Mouse (Mus musculus) layer of hippocampus, postnatal 14 days (tissue): ENCODE measurements around the gene Fam50a. TPM values are rescaled to one million over a fixed set of nuclear protein-coding genes. Genes with fewer than 3 reads are reported as not detected.
"Not testable (repeated sequence)": the region's sequence is repeated elsewhere in the genome, so short reads cannot be mapped to it uniquely, and the experiment has no call there.

Experiments
- DNase-seq, 2 experiments: peaks; one replicate each; pipeline ENCODE4 v3.0.0; 2021 to 2022; ENCODE audit warnings: low spot score in 2 of 2, mixed read lengths in 1 of 2
- microRNA-seq, 2 experiments: library from miRNA; unstranded; fragments of <30 nt; microRNA quantifications; one replicate each; pipeline ENCODE4 v1.2.0; 2021
- total RNA-seq, 2 experiments: library from RNA; stranded (reverse); gene quantifications; 2 replicates each; pipeline ENCODE4 v1.2.3; 2021

The Fam50a gene
- total RNA-seq, 2 experiments from 2014 or later, result 36.5 to 44.4 TPM

- DNase-seq, result no peak
These were observed 16.4 kb downstream of the Fam50a start for GRCm38 (mm10) chrX:74329215-74329671.

GRCm38 (mm10) chrX:74330166-74330930 lies 17.5 kb downstream of the Fam50a start:
- no peak for DNase-seq

- DNase-seq, result no peak
These were observed 40.0 kb downstream of the Fam50a start for GRCm38 (mm10) chrX:74352645-74353466.

- peak; percentile 71 to 74 for DNase-seq
These were observed 40.6 kb downstream of the Fam50a start, which contains the start of gene Lage3 for GRCm38 (mm10) chrX:74353467-74353770. Gene Lage3 (minus strand): TSS chrX:74353618.

GRCm38 (mm10) chrX:74357069-74357468 lies 44.2 kb downstream of the Fam50a start:
- DNase-seq, result not testable (repeated sequence)

GRCm38 (mm10) chrX:74359171-74359570 lies 46.3 kb downstream of the Fam50a start:
- no peak for DNase-seq

GRCm38 (mm10) chrX:74367512-74367911 lies 54.7 kb downstream of the Fam50a start:
- DNase-seq, result no peak

GRCm38 (mm10) chrX:74368209-74368909 lies 55.5 kb downstream of the Fam50a start:
- peak; percentile 57 to 58 for DNase-seq

Small RNA genes within 50 kb of the gene (microRNA-seq; reads per million reads assigned to microRNA genes)
- gene Mir7091 (0 to 0.45 reads per million in 2 experiments), gene Mir7092 (0 to 0.28 reads per million in 2 experiments)

Other genes with a start within 250 kb of the Fam50a start
- gene Opn1mw, start 185.6 kb upstream of the Fam50a start, total RNA-seq, result not detected
- 10 to 100 TPM; 75.0 to 77.6 TPM for gene Mecp2, start 177.7 kb upstream of the Fam50a start, total RNA-seq
- not detected for gene Tex28, start 145.2 kb upstream of the Fam50a start, total RNA-seq
- not detected for gene Tktl1, start 135.8 kb upstream of the Fam50a start, total RNA-seq
- 100 to 1,000 TPM; 133 to 154 TPM for gene Flna, start 63.2 kb upstream of the Fam50a start, total RNA-seq
- gene Emd, start 58.3 kb upstream of the Fam50a start, total RNA-seq, result 10 to 100 TPM; 37.9 to 39.3 TPM
- 100 to 1,000 TPM; 156 to 173 TPM for gene Rpl10, start 42.2 kb upstream of the Fam50a start, total RNA-seq
- 10 to 100 TPM; 47.9 to 67.4 TPM for gene Taz, start 31.1 kb upstream of the Fam50a start, total RNA-seq
- 1 to 10 TPM; 2.0 to 2.2 TPM for gene Dnase1l1, start 30.7 kb upstream of the Fam50a start, total RNA-seq
- gene Atp6ap1, start 15.9 kb upstream of the Fam50a start, total RNA-seq, result 100 to 1,000 TPM; 302 to 318 TPM
- gene Gdi1, start 8.0 kb upstream of the Fam50a start, total RNA-seq, result 100 to 1,000 TPM; 656 to 707 TPM
- gene Plxna3, start 16.0 kb downstream of the Fam50a start, total RNA-seq, result 10 to 100 TPM; 41.8 to 42.3 TPM
- gene Lage3, start 40.6 kb downstream of the Fam50a start, total RNA-seq, result 10 to 100 TPM; 32.6 to 35.7 TPM
- gene Ubl4a, start 60.2 kb downstream of the Fam50a start, total RNA-seq, result 10 to 100 TPM; 57.5 to 59.6 TPM
- gene Slc10a3, start 60.3 kb downstream of the Fam50a start, total RNA-seq, result 1 to 10 TPM; 1.8 to 2.0 TPM
- 10 to 100 TPM; 16.9 to 23.5 TPM for gene Fam3a, start 80.2 kb downstream of the Fam50a start, total RNA-seq
- 10 to 100 TPM; 45.3 to 47.5 TPM for gene Ikbkg, start 80.3 kb downstream of the Fam50a start, total RNA-seq
- gene G6pdx, start 116.2 kb downstream of the Fam50a start, total RNA-seq, result 10 to 100 TPM; 28.4 to 30.5 TPM
- gene Gm6880, start 168.4 kb downstream of the Fam50a start, total RNA-seq, result not detected